Mouse (Mus musculus): ENCODE measurements at regions not wholly inside any gene's neighbourhood (a gene's known extent, or its start where the extent isn't known, plus 50 kb on each side); places are given as distances from the start of the nearest gene placed in this dataset.

GRCm38 (mm10) chr1:127152840-127153239 lies 52.0 kb upstream of the Mgat5 start:
- DNase-seq = no peak

- DNase-seq = no peak
Measured at GRCm38 (mm10) chr1:127135521-127135920, 69.3 kb upstream of the Mgat5 start.

- no peak for DNase-seq
Measured at GRCm38 (mm10) chr1:127131871-127132270, 72.9 kb upstream of the Mgat5 start.

DNA sequence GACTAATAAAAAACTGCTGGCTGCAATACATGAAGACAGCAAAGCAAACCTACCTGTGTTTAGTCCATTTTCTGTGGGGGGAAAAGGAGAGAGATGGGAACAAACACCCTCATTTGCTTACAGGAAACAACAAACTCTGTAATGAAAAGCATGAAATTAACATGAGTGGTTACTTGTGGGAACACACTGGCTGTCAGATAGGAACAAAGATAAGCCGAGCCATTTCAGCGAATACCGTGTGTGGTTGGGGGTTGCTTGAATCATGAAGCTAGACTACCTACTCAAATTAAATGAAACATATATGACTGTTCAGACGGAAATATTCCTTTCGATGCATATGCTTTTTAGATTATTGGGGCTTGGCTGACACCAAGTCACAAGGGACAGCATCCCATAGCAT lies 80.0 kb upstream of the Mgat5 start:
- DNase-seq = no peak

DNA sequence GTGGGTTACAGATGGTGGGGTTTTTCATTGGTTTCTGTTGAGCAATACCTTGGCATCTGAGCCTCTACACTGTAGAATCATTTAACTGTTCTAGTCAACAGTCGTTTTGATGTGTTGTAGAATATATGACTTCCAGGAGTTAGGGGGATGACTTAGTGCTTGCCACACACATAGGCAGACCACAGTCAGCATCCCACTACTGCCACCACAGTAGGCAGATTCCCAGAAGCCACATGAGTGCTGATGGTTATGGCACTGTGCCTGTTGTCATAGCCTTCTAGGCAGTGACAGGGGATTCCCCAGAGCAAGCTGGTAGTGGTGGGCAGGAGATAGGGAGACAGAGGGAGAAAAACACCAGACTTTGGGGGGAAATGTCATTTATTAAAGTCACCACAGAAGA lies 86.8 kb upstream of the Mgat5 start:
- no peak for DNase-seq

GRCm38 (mm10) chr1:127107485-127107884 lies 97.3 kb upstream of the Mgat5 start:
- no peak for DNase-seq

- no peak for DNase-seq
Measured at GRCm38 (mm10) chr1:127105861-127106260, 99.0 kb upstream of the Mgat5 start.

- DNase-seq = no peak
Measured at GRCm38 (mm10) chr1:127103664-127104063, 101.2 kb upstream of the Mgat5 start.

GRCm38 (mm10) chr1:127098871-127099420 lies 105.9 kb upstream of the Mgat5 start:
- DNase-seq = no peak

DNA sequence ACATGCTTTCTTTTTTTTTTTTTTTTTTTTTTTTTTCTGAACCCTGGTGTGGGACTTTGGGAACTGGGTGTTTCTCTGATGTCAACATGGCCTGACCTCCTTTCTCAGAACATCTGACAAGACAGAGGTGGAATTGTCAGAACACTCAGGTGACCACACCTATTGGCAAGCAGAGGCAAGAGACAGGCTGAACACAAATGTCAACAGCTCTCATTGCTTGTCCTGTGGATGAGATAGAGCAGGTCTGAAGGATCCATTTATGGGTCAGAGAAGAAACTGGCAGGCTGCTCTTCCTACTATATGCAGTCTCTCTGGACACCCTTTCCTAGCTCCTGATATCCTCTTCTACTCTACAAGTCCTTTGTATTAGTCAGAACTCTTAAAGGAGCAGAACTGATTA lies 117.2 kb upstream of the Mgat5 start:
- DNase-seq = no peak

- DNase-seq = no peak
Measured at GRCm38 (mm10) chr1:127085988-127086387, 118.8 kb upstream of the Mgat5 start.

GRCm38 (mm10) chr1:127083761-127084308 lies 121.0 kb upstream of the Mgat5 start:
- no peak for DNase-seq

- no peak for DNase-seq
Measured at GRCm38 (mm10) chr1:127079012-127079411, 125.8 kb upstream of the Mgat5 start.

GRCm38 (mm10) chr1:127062430-127062829 lies 142.4 kb upstream of the Mgat5 start:
- DNase-seq = no peak

GRCm38 (mm10) chr1:127045711-127046420 lies 158.9 kb upstream of the Mgat5 start:
- no peak for DNase-seq

DNA sequence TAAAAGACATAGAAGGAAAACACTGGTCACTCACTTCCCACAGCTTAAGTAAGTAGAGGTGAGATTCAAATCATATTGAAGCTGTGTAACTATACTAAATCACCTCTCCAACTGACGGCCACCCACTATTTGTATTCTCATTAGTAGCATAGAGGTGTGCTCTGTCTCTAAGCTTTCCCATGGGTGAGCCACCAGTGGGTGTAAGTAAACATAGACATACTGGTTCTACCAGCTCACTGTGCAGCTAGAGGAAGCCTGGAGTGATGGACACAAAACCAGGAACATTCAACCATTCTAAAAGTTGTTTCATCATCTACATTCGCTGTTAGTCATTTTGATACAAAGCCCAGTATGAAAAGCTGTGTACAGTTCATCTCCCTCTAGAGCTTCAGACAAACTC lies 170.1 kb upstream of the Mgat5 start:
- no peak for DNase-seq

DNA sequence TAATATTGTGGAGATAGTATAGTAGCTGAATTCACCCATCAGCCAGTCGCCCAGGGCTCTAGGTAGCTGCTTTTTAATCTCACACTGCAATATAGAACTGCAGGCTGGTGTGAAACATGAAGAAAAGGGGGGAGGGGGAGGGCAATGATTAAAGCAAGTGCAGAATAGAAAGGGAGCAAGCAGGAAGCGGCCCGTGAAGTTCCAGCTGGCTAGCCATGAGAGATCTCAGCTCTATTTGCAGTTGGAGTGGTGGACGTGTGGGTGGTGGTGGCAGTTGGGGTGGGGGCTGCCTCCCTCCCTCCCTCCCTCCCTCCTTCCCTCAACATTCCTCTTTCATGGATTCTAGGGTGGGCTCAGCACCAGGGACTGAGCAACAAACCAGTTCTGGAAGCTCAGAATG lies 173.3 kb upstream of the Mgat5 start:
- no peak for DNase-seq

- no peak for DNase-seq
Measured at GRCm38 (mm10) chr1:127028872-127029497, 175.8 kb upstream of the Mgat5 start.

DNA sequence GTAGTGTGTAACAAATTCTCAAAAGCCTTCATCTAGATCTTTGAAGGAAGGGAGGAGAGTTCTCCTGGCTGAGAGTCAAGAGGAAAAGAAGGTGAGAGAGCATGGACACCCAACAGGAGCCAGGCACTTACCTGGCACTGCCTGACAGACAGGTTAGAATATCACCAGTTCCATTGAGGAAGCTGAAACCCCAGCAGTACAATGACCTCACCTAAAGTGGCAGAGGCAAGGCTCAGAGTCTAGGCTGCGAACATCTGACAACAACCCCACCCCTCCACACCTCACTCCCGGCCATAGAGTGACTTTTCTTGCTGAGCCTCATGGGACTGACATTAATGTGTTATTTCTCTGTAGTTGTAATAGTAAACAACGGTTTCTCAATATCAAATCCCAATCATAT lies 181.7 kb upstream of the Mgat5 start:
- DNase-seq = no peak

DNA sequence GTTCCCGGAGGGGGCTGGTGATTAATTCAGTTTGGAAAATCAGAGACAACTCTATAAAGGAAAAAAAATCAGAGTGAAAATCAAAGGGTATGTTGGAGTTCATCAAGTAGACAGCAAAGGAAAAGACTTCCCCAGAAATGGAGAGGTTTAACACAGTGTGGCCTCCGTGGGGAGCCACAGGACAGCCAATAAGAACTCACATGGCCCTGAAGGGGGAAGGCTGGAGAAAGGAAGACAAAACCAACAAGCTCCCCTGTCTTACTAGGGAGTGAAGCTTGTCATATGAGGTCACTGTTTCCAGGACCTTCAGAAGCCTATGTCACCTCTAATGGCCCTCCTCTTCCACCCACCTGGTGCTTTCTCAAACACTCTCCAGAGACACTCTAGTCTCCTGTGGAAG lies 187.1 kb upstream of the Nckap5 start:
- DNase-seq = no peak

DNA sequence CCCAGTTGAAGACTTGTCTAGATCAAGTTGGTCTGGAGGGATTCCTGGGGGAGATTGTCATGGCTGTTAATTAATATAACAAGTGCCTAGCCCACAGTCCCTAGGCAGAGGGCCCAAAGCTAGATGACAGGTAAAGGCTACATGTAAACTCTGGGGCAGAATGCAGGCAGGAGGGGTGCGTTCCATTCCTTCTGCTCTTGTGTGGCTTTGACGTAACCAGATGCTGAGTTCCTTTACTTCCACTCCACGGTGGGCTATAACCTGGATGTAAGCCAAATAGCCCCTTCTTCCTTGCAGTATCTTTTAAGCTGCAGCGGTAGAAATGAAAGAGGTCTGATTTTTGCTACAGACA lies 185.3 kb upstream of the Nckap5 start:
- DNase-seq = no peak

GRCm38 (mm10) chr1:127015042-127015893 lies 184.7 kb upstream of the Nckap5 start:
- no peak for DNase-seq

- DNase-seq = peak; percentile 11
Measured at GRCm38 (mm10) chr1:127011901-127012300, 181.3 kb upstream of the Nckap5 start.

Data from cerebellum, adult 8-10 months (tissue).